Mouse (Mus musculus) midbrain, embryonic 13.5 days (tissue): Measurements from ENCODE around the gene Treh. TPM values are rescaled to one million over a fixed set of nuclear protein-coding genes. Genes with fewer than 3 reads are reported as not detected.

ENCODE experiments used
- ATAC-seq: fragments of 200-750 bp; cut with Nextera tagmentation; 2 replicates; pipeline ENCODE4 v1.8.0; 2017; ENCODE audit warnings: mild to moderate bottlenecking, moderate TSS enrichment, moderate library complexity
- H3K27ac ChIP-seq: fragments of 300-500 bp; sonication (generic); 2 replicates; pipeline ENCODE4 v1.5.1; 2015; ENCODE audit warnings: inconsistent platforms, mild to moderate bottlenecking, moderate library complexity
- H3K27me3 ChIP-seq: fragments of 300-500 bp; sonication (generic); 2 replicates; pipeline ENCODE4 v1.6.1; 2015; ENCODE audit warnings: mild to moderate bottlenecking, inconsistent platforms
- H3K36me3 ChIP-seq: fragments of 300-500 bp; sonication (generic); 2 replicates; pipeline ENCODE4 v1.6.1; 2015; ENCODE audit warnings: mild to moderate bottlenecking, inconsistent platforms
- H3K4me1 ChIP-seq: fragments of 300-500 bp; sonication (generic); replicated peaks from 2 replicates; pipeline ENCODE4 v1.6.1; 2015; ENCODE audit warnings: inconsistent platforms
- H3K4me2 ChIP-seq: fragments of 300-500 bp; sonication (generic); replicated peaks from 2 replicates; pipeline ENCODE4 v1.6.1; 2015; ENCODE audit warnings: moderate library complexity, mild to moderate bottlenecking, inconsistent platforms
- H3K4me3 ChIP-seq: fragments of 300-500 bp; sonication (generic); replicated peaks from 2 replicates; pipeline ENCODE4 v1.5.1; 2015; ENCODE audit warnings: mild to moderate bottlenecking, inconsistent platforms
- H3K9ac ChIP-seq: fragments of 300-500 bp; sonication (generic); replicated peaks from 2 replicates; pipeline ENCODE4 v1.6.1; 2015; ENCODE audit warnings: mild to moderate bottlenecking, inconsistent platforms
- H3K9me3 ChIP-seq: fragments of 300-500 bp; sonication (generic); 2 replicates; pipeline ENCODE4 v1.6.1; 2016; ENCODE audit warnings: mild to moderate bottlenecking, inconsistent platforms
- WGBS: fragments of 180-500 bp; shearing (Covaris S2); methylation state at CpG from one replicate; pipeline ENCODE4 v1.1.7; 2015; 5-methylcytosine and 5-hydroxymethylcytosine counted together
- polyA plus RNA-seq: library from polyadenylated mRNA; unstranded; fragments of >200 nt; fragmentation: Nextera tagmentation; extraction: Ambion mirVana; gene quantifications from 2 replicates; pipeline ENCODE4 v1.2.1, GENCODE M21; 2015

Gene Treh
- polyA plus RNA-seq, 1 experiment from 2014 or later: not detected

GRCm38 (mm10) chr9:44683046-44683445 lies 10.0 kb downstream of the Treh start:
- Histone ChIP-seq H3K27ac (no peak overlapping the region), H3K9ac (no peak overlapping the region), H3K27me3 (no peaks in the 10 kb centered on the region), H3K4me3 (no peak overlapping the region), H3K4me2 (no peak overlapping the region), H3K36me3 (peaks cover 12% of the 10 kb centered on the region), H3K9me3 (no peaks in the 10 kb centered on the region), H3K4me1 (peaks cover 27% of the 10 kb centered on the region)
- ATAC-seq: no peak
- 86% methylated on average over 8 of the region's 8 CpGs for WGBS

GRCm38 (mm10) chr9:44685346-44686330 lies 12.6 kb downstream of the Treh start:
- Histone ChIP-seq H3K36me3 (peaks cover 33% of the 10 kb centered on the region), H3K9me3 (no peaks in the 10 kb centered on the region), H3K27ac (peak overlapping the region; percentile 85), H3K9ac (0 out of 2 replicates have a peak overlapping the region, but pooled peaks have one; percentile 32), H3K27me3 (no peaks in the 10 kb centered on the region), H3K4me3 (no peak overlapping the region), H3K4me1 (peaks cover 28% of the 10 kb centered on the region), H3K4me2 (no peak overlapping the region)
- ATAC-seq: peak; percentile 59
- 36% methylated on average over 14 of the region's 14 CpGs for WGBS

GRCm38 (mm10) chr9:44686638-44687037 lies 13.6 kb downstream of the Treh start:
- Histone ChIP-seq H3K4me2 (peak overlapping the region; percentile 11), H3K27me3 (no peaks in the 10 kb centered on the region), H3K4me1 (peaks cover 33% of the 10 kb centered on the region), H3K27ac (peak overlapping the region; percentile 85), H3K36me3 (peaks cover 43% of the 10 kb centered on the region), H3K9me3 (no peaks in the 10 kb centered on the region), H3K4me3 (no peak overlapping the region), H3K9ac (peak overlapping the region; percentile 32; the same call in 1 of the 2 replicates)
- WGBS: 16% methylated on average over 5 of the region's 5 CpGs
- ATAC-seq: peak; percentile 82

- Histone ChIP-seq H3K4me2 (no peak overlapping the region), H3K9me3 (no peaks in the 10 kb centered on the region), H3K36me3 (peaks cover 57% of the 10 kb centered on the region), H3K4me1 (peaks cover 33% of the 10 kb centered on the region), H3K27me3 (no peaks in the 10 kb centered on the region), H3K9ac (no peak overlapping the region), H3K27ac (peak overlapping the region; percentile 85; the same call in 1 of the 2 replicates), H3K4me3 (no peak overlapping the region)
- no peak for ATAC-seq
- 67% methylated on average over 9 of the region's 9 CpGs for WGBS
Measured at GRCm38 (mm10) chr9:44688013-44688412, 15.0 kb downstream of the Treh start.

- Histone ChIP-seq H3K27me3 (no peaks in the 10 kb centered on the region), H3K36me3 (peaks cover 83% of the 10 kb centered on the region), H3K9me3 (no peaks in the 10 kb centered on the region), H3K4me3 (no peak overlapping the region), H3K4me1 (peaks cover 30% of the 10 kb centered on the region), H3K4me2 (no peak overlapping the region), H3K9ac (no peak overlapping the region), H3K27ac (no peak overlapping the region)
- 52% methylated on average over 7 of the region's 7 CpGs for WGBS
- no peak for ATAC-seq
Measured at GRCm38 (mm10) chr9:44690641-44691040, 17.6 kb downstream of the Treh start.

- no peaks in the 10 kb centered on the region for H3K9me3 ChIP-seq
- H3K4me2 ChIP-seq: no peak overlapping the region
- H3K4me1 ChIP-seq: peaks cover 17% of the 10 kb centered on the region
- H3K9ac ChIP-seq: no peak overlapping the region
- H3K27ac ChIP-seq: no peak overlapping the region
- H3K4me3 ChIP-seq: no peak overlapping the region
- H3K36me3 ChIP-seq: peaks cover 95% of the 10 kb centered on the region
- ATAC-seq: no peak
- no peaks in the 10 kb centered on the region for H3K27me3 ChIP-seq
- WGBS: 89% methylated on average over 21 of the region's 21 CpGs
Measured at GRCm38 (mm10) chr9:44691671-44692520, 18.9 kb downstream of the Treh start.

GRCm38 (mm10) chr9:44693071-44693470 lies 20.0 kb downstream of the Treh start:
- Histone ChIP-seq H3K9me3 (no peaks in the 10 kb centered on the region), H3K4me2 (no peak overlapping the region), H3K36me3 (peaks cover 96% of the 10 kb centered on the region), H3K4me3 (no peak overlapping the region), H3K9ac (no peak overlapping the region), H3K27ac (no peak overlapping the region), H3K27me3 (no peaks in the 10 kb centered on the region), H3K4me1 (peaks cover 5% of the 10 kb centered on the region; the same call in 1 of the 2 replicates)
- ATAC-seq: no peak
- 91% methylated on average over 11 of the region's 11 CpGs for WGBS

- 96% methylated on average over 16 of the region's 16 CpGs for WGBS
Measured at GRCm38 (mm10) chr9:44697866-44698265, 24.8 kb downstream of the Treh start.

GRCm38 (mm10) chr9:44699196-44699595 lies 26.2 kb downstream of the Treh start:
- 91% methylated on average over 10 of the region's 10 CpGs for WGBS
- Histone ChIP-seq H3K36me3 (peaks cover 99% of the 10 kb centered on the region), H3K9ac (no peak overlapping the region), H3K27me3 (no peaks in the 10 kb centered on the region), H3K27ac (no peak overlapping the region), H3K9me3 (no peaks in the 10 kb centered on the region), H3K4me1 (no peaks in the 10 kb centered on the region), H3K4me3 (no peak overlapping the region), H3K4me2 (no peak overlapping the region)
- no peak for ATAC-seq

More at GRCm38 (mm10) chr9:44697866-44698265, 24.8 kb downstream of the Treh start:
- H3K9me3 ChIP-seq: no peaks in the 10 kb centered on the region
- H3K4me1 ChIP-seq: no peaks in the 10 kb centered on the region
- H3K4me3 ChIP-seq: no peak overlapping the region
- no peak for ATAC-seq
- no peaks in the 10 kb centered on the region for H3K27me3 ChIP-seq
- no peak overlapping the region for H3K9ac ChIP-seq
- peaks cover 99% of the 10 kb centered on the region for H3K36me3 ChIP-seq
- H3K4me2 ChIP-seq: no peak overlapping the region
- H3K27ac ChIP-seq: no peak overlapping the region

GRCm38 (mm10) chr9:44699730-44700129 lies 26.7 kb downstream of the Treh start:
- Histone ChIP-seq H3K9me3 (no peaks in the 10 kb centered on the region), H3K27me3 (no peaks in the 10 kb centered on the region), H3K27ac (no peak overlapping the region), H3K9ac (no peak overlapping the region), H3K4me3 (no peak overlapping the region), H3K4me1 (no peaks in the 10 kb centered on the region), H3K36me3 (peaks cover 99% of the 10 kb centered on the region), H3K4me2 (no peak overlapping the region)
- no peak for ATAC-seq
- 91% methylated on average over 5 of the region's 5 CpGs for WGBS

GRCm38 (mm10) chr9:44707749-44708428 lies 34.9 kb downstream of the Treh start:
- 17% methylated on average over 28 of the region's 28 CpGs for WGBS
- H3K9ac ChIP-seq: peak overlapping the region; percentile 49; the same call in 1 of the 2 replicates

More at GRCm38 (mm10) chr9:44707749-44708428, 34.9 kb downstream of the Treh start:
- peak overlapping the region; percentile 24 for H3K4me3 ChIP-seq
- H3K27me3 ChIP-seq: no peaks in the 10 kb centered on the region; the same call in 1 of the 2 replicates
- peak overlapping the region; percentile 52 for H3K4me2 ChIP-seq
- no peaks in the 10 kb centered on the region for H3K9me3 ChIP-seq
- H3K27ac ChIP-seq: no peak overlapping the region
- peaks cover 24% of the 10 kb centered on the region for H3K4me1 ChIP-seq
- H3K36me3 ChIP-seq: peaks cover 86% of the 10 kb centered on the region
- ATAC-seq: peak; percentile 47
